Mouse (Mus musculus) neural tube, embryonic 11.5 days (tissue): ENCODE results near the gene Glp2r. TPM values are rescaled to one million over a fixed set of nuclear protein-coding genes. Genes with fewer than 3 reads are reported as not detected.

ENCODE experiments used
- ATAC-seq: fragments of 200-750 bp; cut with Nextera tagmentation; 2 replicates; pipeline ENCODE4 v1.8.0; 2017; ENCODE audit warnings: moderate number of reproducible peaks, mild to moderate bottlenecking, moderate TSS enrichment, moderate library complexity; ENCODE audit not compliant: insufficient read depth, low FRiP score, low TSS enrichment
- DNase-seq: peaks from one replicate; pipeline ENCODE4 v3.0.0-alpha.2; 2015; ENCODE audit warnings: low spot score
- H3K27ac ChIP-seq: fragments of 300-500 bp; sonication (generic); 2 replicates; pipeline ENCODE4 v1.5.1; 2014; ENCODE audit warnings: low read depth, mild to moderate bottlenecking, low read length
- H3K27me3 ChIP-seq: fragments of 300-500 bp; sonication (generic); 2 replicates; pipeline ENCODE4 v1.6.1; 2014; ENCODE audit warnings: mild to moderate bottlenecking, low read length, mixed read lengths; ENCODE audit not compliant: control insufficient read depth, insufficient read depth
- H3K36me3 ChIP-seq: fragments of 300-500 bp; sonication (generic); 2 replicates; pipeline ENCODE4 v1.6.1; 2014; ENCODE audit warnings: mild to moderate bottlenecking, low read length, moderate library complexity, mixed read lengths; ENCODE audit not compliant: control insufficient read depth, insufficient read depth
- H3K4me1 ChIP-seq: fragments of 300-500 bp; sonication (generic); 2 replicates; pipeline ENCODE4 v1.6.1; 2014; ENCODE audit warnings: low read length, mixed read lengths; ENCODE audit not compliant: control insufficient read depth, insufficient read depth
- H3K4me2 ChIP-seq: fragments of 300-500 bp; sonication (generic); 2 replicates; pipeline ENCODE4 v1.6.1; 2014; ENCODE audit warnings: low read depth, mild to moderate bottlenecking, moderate library complexity
- H3K4me3 ChIP-seq: fragments of 300-500 bp; sonication (generic); 2 replicates; pipeline ENCODE4 v1.5.1; 2014; ENCODE audit warnings: low read depth, low read length
- H3K9ac ChIP-seq: fragments of 300-500 bp; sonication (generic); 2 replicates; pipeline ENCODE4 v1.6.1; 2014; ENCODE audit warnings: mild to moderate bottlenecking, low read length
- H3K9me3 ChIP-seq: fragments of 300-500 bp; sonication (generic); 2 replicates; pipeline ENCODE4 v1.6.1; 2016; ENCODE audit warnings: low read length; ENCODE audit not compliant: control insufficient read depth
- WGBS: fragments of 180-500 bp; shearing (Covaris S2); extraction: QIAGEN DNeasy Blood & Tissue Kit; methylation state at CpG from one replicate; pipeline ENCODE4 v1.1.7; 2014; 5-methylcytosine and 5-hydroxymethylcytosine counted together
- polyA plus RNA-seq: library from polyadenylated mRNA; unstranded; fragments of >200 nt; fragmentation: Nextera tagmentation; extraction: Ambion mirVana; gene quantifications from 2 replicates; pipeline ENCODE4 v1.2.1, GENCODE M21; 2014

Glp2r gene
- polyA plus RNA-seq, 1 experiment from 2014 or later, result not detected

DNA sequence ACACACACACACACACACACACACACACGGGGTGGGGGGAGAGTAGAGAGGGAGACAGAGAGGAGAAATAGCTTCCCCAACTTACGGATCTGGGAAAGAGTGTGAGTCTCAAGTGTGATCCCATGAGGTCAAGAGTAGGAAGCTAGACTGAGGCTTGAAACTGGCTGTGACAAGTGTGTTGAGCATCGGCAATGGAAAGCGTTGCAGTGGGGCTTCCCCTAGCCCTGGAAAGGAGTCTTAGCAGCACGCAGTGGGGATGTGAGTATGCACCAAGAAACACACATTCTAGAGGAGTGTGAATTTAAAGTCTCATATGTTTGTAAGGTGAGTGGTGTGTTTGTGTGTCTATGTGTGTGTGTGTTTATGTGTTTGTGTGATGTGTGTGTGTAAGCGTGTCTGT lies 130.7 kb downstream of the Glp2r start:
- no peak overlapping the region for H3K9ac ChIP-seq
- 93% methylated on average over 6 of the region's 6 CpGs for WGBS

DNA sequence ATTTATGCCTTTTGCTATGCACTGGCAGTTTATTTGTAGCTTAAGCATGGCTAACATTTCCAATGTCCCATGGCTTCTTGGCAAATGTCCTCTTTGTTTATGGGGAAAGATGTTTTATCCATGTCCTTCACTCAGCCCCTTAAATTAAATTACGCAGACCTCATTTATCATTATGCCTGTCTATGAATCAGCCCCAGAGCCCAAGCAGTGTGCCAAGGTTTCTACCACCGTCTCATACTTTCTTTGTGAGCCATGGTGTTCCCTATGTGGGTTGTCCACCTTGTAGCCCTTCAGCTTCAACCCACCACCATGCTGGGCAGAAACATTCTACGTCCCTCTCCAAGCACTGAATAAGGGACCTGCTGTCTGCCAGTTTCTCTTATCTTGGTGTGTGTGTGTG lies 132.6 kb downstream of the Glp2r start:
- ATAC-seq (no peak), DNase-seq (no peak)
- H3K36me3 ChIP-seq, result no peaks in the 10 kb centered on the region
- no peak overlapping the region for H3K9ac ChIP-seq
- H3K4me1 ChIP-seq, result no peaks in the 10 kb centered on the region
- no peak overlapping the region for H3K4me2 ChIP-seq
- no peak overlapping the region for H3K4me3 ChIP-seq
- no peak overlapping the region for H3K27ac ChIP-seq
- no peaks in the 10 kb centered on the region for H3K9me3 ChIP-seq
- WGBS, result 78% methylated on average over 3 of the region's 3 CpGs
- no peaks in the 10 kb centered on the region for H3K27me3 ChIP-seq

More for the DNA sequence above, 130.7 kb downstream of the Glp2r start:
- Histone ChIP-seq H3K9me3 (no peaks in the 10 kb centered on the region), H3K36me3 (no peaks in the 10 kb centered on the region), H3K27ac (no peak overlapping the region), H3K4me1 (no peaks in the 10 kb centered on the region), H3K4me2 (no peak overlapping the region), H3K4me3 (no peak overlapping the region), H3K27me3 (no peaks in the 10 kb centered on the region)
- ATAC-seq (no peak), DNase-seq (no peak)

DNA sequence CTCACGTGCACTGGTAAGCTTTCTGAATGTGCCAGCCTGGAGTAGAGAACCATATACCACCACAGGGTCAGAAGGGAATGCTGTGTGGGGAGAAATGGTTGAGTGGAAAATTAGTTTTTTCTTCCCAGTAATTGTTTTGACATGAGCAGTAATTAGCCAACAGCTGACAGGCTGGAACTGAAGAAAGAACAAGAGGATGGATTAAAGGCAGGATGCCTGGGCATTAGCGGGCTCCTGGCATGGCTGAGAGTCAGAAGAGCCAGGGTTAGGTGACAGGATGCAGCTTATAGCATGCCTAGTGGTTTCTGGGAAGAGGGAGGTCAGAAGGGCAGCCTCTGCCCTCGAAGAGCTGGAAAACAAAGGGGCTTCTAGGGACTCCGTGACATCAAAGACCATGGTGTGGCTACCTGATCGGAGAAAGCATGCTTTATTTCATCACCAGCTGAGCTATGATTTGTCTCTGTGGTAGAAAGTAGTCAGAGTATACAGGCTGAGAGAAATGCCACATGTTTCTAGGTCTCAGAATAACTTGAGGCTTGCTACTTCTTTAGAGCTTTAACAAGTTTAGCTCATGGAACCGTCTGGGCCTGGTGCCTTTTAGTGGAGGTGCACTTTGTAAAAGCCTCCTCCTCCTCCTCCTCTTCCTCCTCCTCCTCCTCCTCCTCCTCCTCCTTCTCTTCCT lies 133.9 kb downstream of the Glp2r start:
- Histone ChIP-seq H3K27ac (no peak overlapping the region), H3K4me1 (no peaks in the 10 kb centered on the region), H3K9me3 (no peaks in the 10 kb centered on the region), H3K9ac (no peak overlapping the region), H3K36me3 (no peaks in the 10 kb centered on the region), H3K4me3 (no peak overlapping the region), H3K27me3 (no peaks in the 10 kb centered on the region), H3K4me2 (no peak overlapping the region)
- 61% methylated on average over 6 of the region's 6 CpGs for WGBS
- ATAC-seq (no peak), DNase-seq (no peak)

DNA sequence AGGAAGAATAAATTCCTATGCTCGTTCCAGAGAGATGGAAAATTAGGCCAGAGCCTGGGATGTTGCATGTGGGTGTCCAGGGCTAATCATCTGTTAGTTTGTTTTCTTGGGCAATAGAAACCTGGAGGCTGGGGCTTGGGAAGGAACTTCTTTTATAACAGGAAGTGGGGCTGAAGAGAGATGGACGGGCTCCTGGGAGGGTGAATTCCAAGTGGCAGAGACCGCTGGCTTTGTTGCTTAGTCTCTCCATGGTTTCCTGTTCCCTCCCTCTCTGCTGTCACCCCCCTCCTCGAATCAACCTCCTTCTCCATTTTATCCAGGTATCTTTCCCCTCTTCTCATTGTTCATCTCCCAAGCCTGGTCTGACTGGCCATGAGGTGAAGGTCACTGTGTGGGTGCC lies 134.8 kb downstream of the Glp2r start:
- ATAC-seq (no peak), DNase-seq (no peak)
- no peak overlapping the region for H3K4me2 ChIP-seq
- H3K27me3 ChIP-seq, result no peaks in the 10 kb centered on the region
- 63% methylated on average over 4 of the region's 4 CpGs for WGBS
- H3K9me3 ChIP-seq, result no peaks in the 10 kb centered on the region
- no peaks in the 10 kb centered on the region for H3K36me3 ChIP-seq
- no peak overlapping the region for H3K27ac ChIP-seq
- no peak overlapping the region for H3K4me3 ChIP-seq
- no peaks in the 10 kb centered on the region for H3K4me1 ChIP-seq
- no peak overlapping the region for H3K9ac ChIP-seq

DNA sequence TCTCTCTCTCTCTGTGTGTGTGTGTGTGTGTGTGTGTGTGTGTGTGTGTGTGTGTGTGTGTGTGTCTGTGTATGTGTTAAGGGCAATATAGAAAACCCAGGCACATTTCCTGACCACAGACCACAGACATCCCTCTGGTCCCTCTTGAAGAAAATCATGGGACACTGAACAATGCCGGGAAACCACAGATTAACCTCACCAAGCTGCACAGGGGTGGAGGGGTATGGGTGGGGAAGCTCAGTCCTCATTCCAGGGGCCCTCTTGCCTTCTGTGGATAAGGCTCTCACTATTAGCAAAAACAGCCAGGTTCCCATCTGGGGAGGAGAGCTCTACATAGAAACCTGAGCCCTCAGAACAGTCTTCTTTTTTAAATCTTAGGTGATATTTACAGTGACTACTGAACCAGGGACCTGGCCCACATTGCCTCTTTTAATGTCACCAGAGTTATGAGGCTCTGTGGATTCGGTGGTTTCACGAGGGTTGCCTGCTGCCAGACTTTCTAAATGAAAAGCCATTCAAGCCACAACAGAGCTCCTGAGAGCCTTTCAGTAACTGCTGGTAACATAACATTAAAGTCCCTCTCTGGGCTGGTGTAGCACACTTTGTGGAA lies 137.2 kb downstream of the Glp2r start:
- 83% methylated on average over 3 of the region's 3 CpGs for WGBS
- no peak overlapping the region for H3K4me2 ChIP-seq
- H3K27me3 ChIP-seq, result no peaks in the 10 kb centered on the region
- no peak overlapping the region for H3K4me3 ChIP-seq
- no peak overlapping the region for H3K9ac ChIP-seq
- no peak overlapping the region for H3K27ac ChIP-seq
- no peaks in the 10 kb centered on the region for H3K9me3 ChIP-seq
- ATAC-seq, result no peak
- no peak for DNase-seq
- H3K4me1 ChIP-seq, result no peaks in the 10 kb centered on the region
- H3K36me3 ChIP-seq, result no peaks in the 10 kb centered on the region

DNA sequence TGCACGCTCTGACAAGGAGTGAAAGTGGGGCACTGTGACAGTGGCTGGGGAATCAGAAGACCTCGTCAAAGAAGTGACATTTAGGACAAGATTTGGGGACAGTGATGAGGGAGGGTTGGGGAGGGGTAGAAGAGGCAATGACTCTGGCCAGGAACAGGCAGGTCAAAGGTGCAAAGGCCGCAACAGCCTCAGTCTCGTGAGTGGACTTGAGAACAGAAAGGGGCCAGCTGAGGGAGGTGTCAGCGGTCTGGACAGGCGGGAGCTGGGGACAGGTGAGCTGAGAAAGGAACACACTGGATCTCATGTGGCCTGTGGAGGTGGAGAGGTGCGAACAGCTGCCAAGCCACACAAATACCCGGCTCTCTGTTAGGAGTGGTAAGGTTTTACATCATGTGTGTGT lies 138.0 kb downstream of the Glp2r start:
- H3K9me3 ChIP-seq, result no peaks in the 10 kb centered on the region
- H3K9ac ChIP-seq, result no peak overlapping the region
- no peak overlapping the region for H3K4me2 ChIP-seq
- H3K27ac ChIP-seq, result no peak overlapping the region
- H3K36me3 ChIP-seq, result no peaks in the 10 kb centered on the region
- no peak for DNase-seq
- 89% methylated on average over 8 of the region's 8 CpGs for WGBS
- ATAC-seq, result no peak
- no peaks in the 10 kb centered on the region for H3K4me1 ChIP-seq
- no peaks in the 10 kb centered on the region for H3K27me3 ChIP-seq
- H3K4me3 ChIP-seq, result no peak overlapping the region

DNA sequence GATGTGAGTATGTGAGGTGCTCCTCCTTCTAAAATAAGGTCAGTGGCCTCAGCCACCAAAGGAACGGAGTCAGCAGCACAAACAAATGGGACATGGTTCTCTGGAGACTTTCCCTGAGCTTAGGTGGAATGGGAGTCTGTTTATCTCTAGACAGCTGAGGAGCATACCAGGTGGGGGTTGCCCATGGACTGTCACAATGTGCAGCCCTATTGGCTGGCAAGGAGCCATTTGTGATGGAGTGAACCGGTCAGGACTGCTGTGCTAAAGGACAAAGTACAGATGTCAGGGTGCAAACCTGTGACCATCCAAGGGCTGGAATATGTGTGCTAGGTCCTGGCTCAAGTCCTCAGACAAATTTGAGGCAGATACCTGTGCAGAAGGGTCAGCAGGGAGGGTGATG lies 142.4 kb downstream of the Glp2r start:
- no peak overlapping the region for H3K9ac ChIP-seq
- H3K4me3 ChIP-seq, result no peak overlapping the region
- DNase-seq, result no peak
- no peaks in the 10 kb centered on the region for H3K4me1 ChIP-seq
- WGBS, result 81% methylated on average over 2 of the region's 2 CpGs
- no peaks in the 10 kb centered on the region for H3K36me3 ChIP-seq
- H3K27ac ChIP-seq, result no peak overlapping the region
- H3K4me2 ChIP-seq, result no peak overlapping the region
- H3K9me3 ChIP-seq, result no peaks in the 10 kb centered on the region
- ATAC-seq, result no peak
- no peaks in the 10 kb centered on the region for H3K27me3 ChIP-seq

DNA sequence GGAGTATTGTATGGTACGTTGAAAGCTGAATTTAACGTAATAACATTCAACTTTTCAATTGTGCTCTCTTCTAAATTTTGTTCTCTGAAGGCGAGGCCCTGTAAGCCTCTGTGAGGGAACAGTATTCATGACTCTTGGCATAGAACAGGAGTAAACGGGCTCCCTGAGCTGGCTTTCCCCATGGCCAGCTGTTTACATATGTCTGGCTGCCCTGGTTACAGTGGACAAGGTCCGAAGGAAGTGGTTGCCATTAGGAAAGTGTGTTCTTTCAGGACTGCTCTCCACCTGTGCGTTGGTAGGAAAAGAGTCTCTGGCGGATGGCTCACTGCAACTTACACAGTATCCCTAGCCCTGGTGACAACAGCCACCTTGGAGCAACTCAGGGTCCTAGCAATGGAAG lies 143.8 kb downstream of the Glp2r start:
- no peak overlapping the region for H3K9ac ChIP-seq
- no peaks in the 10 kb centered on the region for H3K4me1 ChIP-seq
- 92% methylated on average over 7 of the region's 7 CpGs for WGBS
- no peaks in the 10 kb centered on the region for H3K27me3 ChIP-seq
- DNase-seq, result no peak
- no peak for ATAC-seq
- H3K27ac ChIP-seq, result no peak overlapping the region
- H3K4me2 ChIP-seq, result no peak overlapping the region
- no peaks in the 10 kb centered on the region for H3K9me3 ChIP-seq
- no peak overlapping the region for H3K4me3 ChIP-seq
- H3K36me3 ChIP-seq, result no peaks in the 10 kb centered on the region

DNA sequence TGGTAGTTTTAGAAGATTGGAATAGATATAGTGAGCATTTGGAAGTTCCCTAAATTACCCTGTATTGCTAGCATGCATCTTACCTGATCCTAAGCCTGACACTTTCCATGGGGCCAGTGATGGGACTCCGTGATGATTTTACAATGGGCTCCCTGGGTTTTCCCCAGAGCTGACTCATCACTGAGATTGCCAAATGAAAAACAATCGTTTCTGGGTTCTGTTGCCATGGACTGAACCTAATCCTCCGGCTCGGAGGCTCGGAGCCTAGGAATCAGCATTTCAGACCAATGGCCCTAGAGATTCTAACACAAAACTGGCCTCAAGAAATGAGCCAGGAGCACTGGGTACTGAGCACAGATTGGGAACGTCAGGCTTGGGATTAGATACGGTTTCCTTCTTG lies 148.6 kb downstream of the Glp2r start:
- Histone ChIP-seq H3K36me3 (no peaks in the 10 kb centered on the region), H3K4me2 (no peak overlapping the region), H3K4me3 (no peak overlapping the region), H3K4me1 (no peaks in the 10 kb centered on the region), H3K9me3 (no peaks in the 10 kb centered on the region), H3K27me3 (no peaks in the 10 kb centered on the region), H3K27ac (no peak overlapping the region), H3K9ac (no peak overlapping the region)
- ATAC-seq, result no peak
- 91% methylated on average over 7 of the region's 7 CpGs for WGBS
- DNase-seq, result no peak
